Mouse (Mus musculus) hindbrain, embryonic 16.5 days (tissue): Measurements from ENCODE around the gene Ninj2. TPM values are rescaled to one million over a fixed set of nuclear protein-coding genes. Genes with fewer than 3 reads are reported as not detected.

ENCODE experiments used
- ATAC-seq: fragments of 200-750 bp; cut with Nextera tagmentation; 2 replicates; pipeline ENCODE4 v1.8.0; 2017; ENCODE audit warnings: moderate TSS enrichment, moderate library complexity
- H3K27ac ChIP-seq: fragments of 300-500 bp; sonication (generic); 2 replicates; pipeline ENCODE4 v1.5.1; 2014; ENCODE audit warnings: low read depth, mild to moderate bottlenecking, control low read depth, low read length, moderate library complexity
- H3K27me3 ChIP-seq: fragments of 300-500 bp; sonication (generic); replicated peaks from 2 replicates; pipeline ENCODE4 v1.6.1; 2014; ENCODE audit warnings: low read length; ENCODE audit not compliant: control insufficient read depth, insufficient read depth
- H3K36me3 ChIP-seq: fragments of 300-500 bp; sonication (generic); 2 replicates; pipeline ENCODE4 v1.6.1; 2014; ENCODE audit warnings: mild to moderate bottlenecking, low read length, moderate library complexity, mixed read lengths; ENCODE audit not compliant: control insufficient read depth, insufficient read depth
- H3K4me1 ChIP-seq: fragments of 300-500 bp; sonication (generic); 2 replicates; pipeline ENCODE4 v1.6.1; 2014; ENCODE audit warnings: low read depth, low read length; ENCODE audit not compliant: control insufficient read depth, insufficient read depth
- H3K4me2 ChIP-seq: fragments of 300-500 bp; sonication (generic); 2 replicates; pipeline ENCODE4 v1.6.1; 2014; ENCODE audit warnings: mild to moderate bottlenecking, low read length, control low read depth, moderate library complexity
- H3K4me3 ChIP-seq: fragments of 300-500 bp; sonication (generic); 2 replicates; pipeline ENCODE4 v1.5.1; 2014; ENCODE audit warnings: mild to moderate bottlenecking, low read length, control low read depth, moderate library complexity
- H3K9ac ChIP-seq: fragments of 300-500 bp; sonication (generic); 2 replicates; pipeline ENCODE4 v1.6.1; 2014; ENCODE audit warnings: low read depth, mild to moderate bottlenecking, control low read depth, low read length, moderate library complexity
- H3K9me3 ChIP-seq: fragments of 300-500 bp; sonication (generic); 2 replicates; pipeline ENCODE4 v1.6.1; 2014; ENCODE audit warnings: mild to moderate bottlenecking, low read length, moderate library complexity; ENCODE audit not compliant: control insufficient read depth
- WGBS: fragments of 180-500 bp; shearing (Covaris S2); extraction: QIAGEN DNeasy Blood & Tissue Kit; methylation state at CpG from one replicate; pipeline ENCODE4 v1.1.7; 2014; 5-methylcytosine and 5-hydroxymethylcytosine counted together
- polyA plus RNA-seq: library from polyadenylated mRNA; unstranded; fragments of >200 nt; fragmentation: Nextera tagmentation; extraction: Ambion mirVana; gene quantifications from 2 replicates; pipeline ENCODE4 v1.2.1, GENCODE M21; 2015

Ninj2 gene
- polyA plus RNA-seq, 1 experiment from 2014 or later, result not detected

GRCm38 (mm10) chr6:120211536-120211935, 118.4 kb downstream of the Ninj2 start:
- 80% methylated on average over 6 of the region's 6 CpGs for WGBS
- Histone ChIP-seq H3K9ac (no peak overlapping the region), H3K27me3 (no peaks in the 10 kb centered on the region), H3K36me3 (no peaks in the 10 kb centered on the region), H3K27ac (no peak overlapping the region), H3K4me3 (no peak overlapping the region), H3K9me3 (no peaks in the 10 kb centered on the region), H3K4me1 (no peaks in the 10 kb centered on the region), H3K4me2 (no peak overlapping the region)
- no peak for ATAC-seq

- Histone ChIP-seq H3K27ac (no peak overlapping the region), H3K27me3 (no peaks in the 10 kb centered on the region), H3K4me2 (no peak overlapping the region), H3K9ac (no peak overlapping the region), H3K36me3 (no peaks in the 10 kb centered on the region), H3K4me3 (no peak overlapping the region), H3K4me1 (no peaks in the 10 kb centered on the region), H3K9me3 (no peaks in the 10 kb centered on the region)
- ATAC-seq, result no peak
- WGBS, result 86% methylated on average over 1 of the region's 1 CpGs
Observed at GRCm38 (mm10) chr6:120216702-120217101, 123.6 kb downstream of the Ninj2 start.

- no peak overlapping the region for H3K27ac ChIP-seq
- no peaks in the 10 kb centered on the region for H3K27me3 ChIP-seq
- no peaks in the 10 kb centered on the region for H3K4me1 ChIP-seq
- H3K9ac ChIP-seq, result no peak overlapping the region
- H3K9me3 ChIP-seq, result no peaks in the 10 kb centered on the region
- WGBS, result 86% methylated on average over 2 of the region's 2 CpGs
- ATAC-seq, result no peak
- no peak overlapping the region for H3K4me2 ChIP-seq
- no peak overlapping the region for H3K4me3 ChIP-seq
- no peaks in the 10 kb centered on the region for H3K36me3 ChIP-seq
Observed at GRCm38 (mm10) chr6:120219281-120219680, 126.1 kb downstream of the Ninj2 start.

- Histone ChIP-seq H3K36me3 (no peaks in the 10 kb centered on the region), H3K27me3 (no peaks in the 10 kb centered on the region), H3K9ac (no peak overlapping the region), H3K27ac (no peak overlapping the region), H3K4me3 (no peak overlapping the region), H3K4me1 (no peaks in the 10 kb centered on the region), H3K4me2 (no peak overlapping the region), H3K9me3 (no peaks in the 10 kb centered on the region)
- 31% methylated on average over 6 of the region's 6 CpGs for WGBS
- no peak for ATAC-seq
Observed at GRCm38 (mm10) chr6:120222669-120223068, 129.5 kb downstream of the Ninj2 start.

GRCm38 (mm10) chr6:120225355-120225754, 132.2 kb downstream of the Ninj2 start:
- no peak overlapping the region for H3K4me3 ChIP-seq
- WGBS, result 60% methylated on average over 6 of the region's 6 CpGs
- ATAC-seq, result no peak

GRCm38 (mm10) chr6:120227068-120227467, 133.9 kb downstream of the Ninj2 start:
- WGBS, result 96% methylated on average over 7 of the region's 7 CpGs
- no peaks in the 10 kb centered on the region for H3K9me3 ChIP-seq
- H3K9ac ChIP-seq, result no peak overlapping the region
- H3K4me3 ChIP-seq, result no peak overlapping the region
- no peak overlapping the region for H3K4me2 ChIP-seq
- no peak for ATAC-seq
- no peak overlapping the region for H3K27ac ChIP-seq
- no peaks in the 10 kb centered on the region for H3K36me3 ChIP-seq
- H3K27me3 ChIP-seq, result no peaks in the 10 kb centered on the region
- H3K4me1 ChIP-seq, result no peaks in the 10 kb centered on the region

More at GRCm38 (mm10) chr6:120225355-120225754, 132.2 kb downstream of the Ninj2 start:
- Histone ChIP-seq H3K36me3 (no peaks in the 10 kb centered on the region), H3K27me3 (no peaks in the 10 kb centered on the region), H3K9me3 (no peaks in the 10 kb centered on the region), H3K27ac (no peak overlapping the region), H3K4me1 (no peaks in the 10 kb centered on the region), H3K9ac (no peak overlapping the region), H3K4me2 (no peak overlapping the region)

- 67% methylated on average over 7 of the region's 7 CpGs for WGBS
- Histone ChIP-seq H3K27me3 (no peaks in the 10 kb centered on the region), H3K9ac (no peak overlapping the region), H3K4me2 (no peak overlapping the region), H3K4me1 (no peaks in the 10 kb centered on the region), H3K4me3 (no peak overlapping the region), H3K9me3 (no peaks in the 10 kb centered on the region), H3K36me3 (no peaks in the 10 kb centered on the region), H3K27ac (no peak overlapping the region)
- ATAC-seq, result no peak
Observed at GRCm38 (mm10) chr6:120229806-120230205, 136.7 kb downstream of the Ninj2 start.

- no peaks in the 10 kb centered on the region for H3K9me3 ChIP-seq
- H3K4me2 ChIP-seq, result no peak overlapping the region
- no peaks in the 10 kb centered on the region for H3K27me3 ChIP-seq
- H3K36me3 ChIP-seq, result no peaks in the 10 kb centered on the region
- 4% methylated on average over 1 of the region's 1 CpGs for WGBS
- no peaks in the 10 kb centered on the region for H3K4me1 ChIP-seq
- no peak overlapping the region for H3K9ac ChIP-seq
- no peak overlapping the region for H3K27ac ChIP-seq
- no peak for ATAC-seq
- H3K4me3 ChIP-seq, result no peak overlapping the region
Observed at GRCm38 (mm10) chr6:120230441-120230840, 137.3 kb downstream of the Ninj2 start.

GRCm38 (mm10) chr6:120232885-120233284, 139.7 kb downstream of the Ninj2 start:
- Histone ChIP-seq H3K4me2 (no peak overlapping the region), H3K27ac (no peak overlapping the region), H3K36me3 (no peaks in the 10 kb centered on the region), H3K4me3 (no peak overlapping the region), H3K9ac (no peak overlapping the region), H3K9me3 (no peaks in the 10 kb centered on the region), H3K4me1 (no peaks in the 10 kb centered on the region), H3K27me3 (no peaks in the 10 kb centered on the region)
- 97% methylated on average over 6 of the region's 6 CpGs for WGBS
- no peak for ATAC-seq

GRCm38 (mm10) chr6:120235874-120236273, 142.7 kb downstream of the Ninj2 start:
- H3K9ac ChIP-seq, result no peak overlapping the region
- no peaks in the 10 kb centered on the region for H3K27me3 ChIP-seq
- no peak overlapping the region for H3K4me2 ChIP-seq
- no peaks in the 10 kb centered on the region for H3K4me1 ChIP-seq
- no peak overlapping the region for H3K4me3 ChIP-seq
- no peak for ATAC-seq
- no peaks in the 10 kb centered on the region for H3K36me3 ChIP-seq
- no peaks in the 10 kb centered on the region for H3K9me3 ChIP-seq
- WGBS, result 65% methylated on average over 7 of the region's 7 CpGs
- H3K27ac ChIP-seq, result no peak overlapping the region
